Mouse (Mus musculus): ENCODE data around the gene Ficd. TPM values are rescaled to one million over a fixed set of nuclear protein-coding genes. Genes with fewer than 3 reads are reported as not detected.

Ficd gene
- 15.3 and 16.1 TPM in 2 replicates for polyA plus RNA-seq (2012; rRNA removed)

DNA sequence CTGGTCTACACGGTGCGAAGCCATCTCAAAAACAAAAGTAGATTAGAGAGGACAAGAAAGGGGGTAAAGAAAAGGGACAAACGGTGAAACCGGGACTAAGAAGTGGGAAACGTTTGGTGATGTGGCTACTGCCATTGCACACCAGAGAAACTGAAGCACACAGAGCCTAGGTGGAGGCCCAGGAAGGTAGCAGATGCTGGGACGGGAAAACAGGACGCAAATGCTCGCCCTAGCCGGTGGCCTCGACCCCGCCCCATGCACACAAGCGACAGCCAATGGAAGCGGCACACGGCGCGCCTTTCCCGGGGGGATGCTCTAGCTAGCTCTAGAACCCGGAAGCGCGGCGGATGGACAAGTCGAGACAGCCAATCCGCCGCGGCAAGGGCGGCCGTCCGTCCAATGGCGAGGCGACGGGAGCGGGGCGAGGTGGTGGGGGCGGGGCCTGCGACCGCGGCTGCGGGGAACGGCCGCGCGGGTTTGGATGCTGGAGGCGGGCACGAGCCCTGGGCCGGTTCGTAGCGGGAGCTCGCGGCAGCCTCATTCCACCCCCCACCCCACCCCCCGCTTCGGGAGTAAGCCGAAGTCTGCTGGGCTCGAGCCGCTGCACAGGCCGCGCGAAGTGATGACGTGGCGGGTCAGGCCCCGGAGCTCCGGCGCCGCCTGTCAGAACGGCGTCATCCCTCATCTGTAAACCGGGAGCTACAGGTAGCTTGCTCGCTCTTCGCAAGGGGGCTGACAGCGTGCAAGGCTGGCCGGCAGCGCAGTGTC lies at the start of gene Ficd:
Gene Ficd (plus strand): TSS at position 459 of the 768 bp plus-strand sequence.
- H3K4me3 ChIP-seq (replicated peaks; ENCODE audit: insufficient read depth, low read depth, low read length): peak within 1 kb of the TSS; percentile 85
- TF ChIP-seq CTCF (IDR thresholded peaks at IDR 0.05; ENCODE audit: borderline replicate concordance, insufficient read depth, low read depth, low read length) (no peak), POLR2A (IDR thresholded peaks at IDR 0.05; ENCODE audit: borderline replicate concordance, insufficient read depth, low read length) (peak; percentile 65)
- peak; percentile 94 to 96 for DNase-seq
- H3K27ac ChIP-seq (ENCODE audit: insufficient read depth, low read length): peak within 1 kb of the TSS; percentile 74
- H3K4me1 ChIP-seq (ENCODE audit: control insufficient read depth, insufficient read depth, low read length): peaks cover 19% of the 10 kb centered on the region
- H3K27me3 ChIP-seq (ENCODE audit: control insufficient read depth, insufficient read depth, low read length): no peaks in the 10 kb centered on the region
- WGBS: under 1% methylated on average over 71 of the region's 71 CpGs

DNA sequence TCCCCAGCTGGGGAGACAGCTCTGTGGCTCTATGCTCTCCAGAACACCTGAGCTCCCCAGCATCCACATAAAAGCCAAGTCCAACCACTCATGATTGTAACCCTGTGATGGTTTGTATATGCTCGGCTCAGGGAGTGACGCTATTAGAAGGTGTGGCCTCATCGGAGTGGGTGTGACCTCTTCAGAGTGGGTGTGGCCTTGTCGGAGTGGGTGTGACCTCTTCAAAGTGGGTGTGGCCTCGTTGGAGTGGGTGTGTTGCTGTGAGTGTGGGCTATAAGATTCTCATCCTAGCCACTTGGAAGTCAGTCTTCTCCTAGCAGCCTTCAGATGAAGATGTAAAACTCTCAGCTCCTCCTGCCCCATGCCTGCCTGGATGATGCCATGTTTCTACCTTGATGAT lies 48.1 kb upstream of the Ficd start:
- Histone ChIP-seq H3K4me1 (ENCODE audit: control insufficient read depth, insufficient read depth, low read length) (peaks cover 33% of the 10 kb centered on the region), H3K27ac (ENCODE audit: insufficient read depth, low read length) (no peak overlapping the region), H3K27me3 (ENCODE audit: control insufficient read depth, insufficient read depth, low read length) (no peaks in the 10 kb centered on the region), H3K4me3 (replicated peaks; ENCODE audit: insufficient read depth, low read depth, low read length) (no peak overlapping the region)
- WGBS: 91% methylated on average over 5 of the region's 5 CpGs
- no peak for DNase-seq
- TF ChIP-seq POLR2A (IDR thresholded peaks at IDR 0.05; ENCODE audit: borderline replicate concordance, insufficient read depth, low read length) (no peak), CTCF (IDR thresholded peaks at IDR 0.05; ENCODE audit: borderline replicate concordance, insufficient read depth, low read depth, low read length) (no peak)

DNA sequence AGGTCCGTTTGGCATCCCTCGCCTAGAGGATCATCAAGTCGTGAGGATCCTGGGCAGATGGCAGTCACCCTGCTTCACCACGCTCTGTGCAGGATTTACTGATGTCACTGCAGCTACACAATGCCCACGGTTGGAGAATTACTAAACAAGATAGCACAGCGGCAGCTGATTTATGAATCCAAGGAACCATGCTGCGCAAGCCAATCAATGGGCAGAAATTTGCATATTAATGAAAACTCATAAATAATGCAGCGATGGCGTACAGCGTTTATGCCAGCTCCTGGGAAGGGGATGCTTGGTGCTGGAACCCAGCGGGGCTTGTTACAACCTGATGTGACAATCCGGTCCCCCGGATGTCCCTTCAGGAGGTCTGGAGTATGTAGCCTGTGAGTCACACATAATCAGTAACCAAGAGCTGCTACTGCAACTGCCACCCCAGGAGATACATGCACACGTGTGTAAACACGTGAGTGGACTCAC lies 45.5 kb upstream of the Ficd start:
- DNase-seq: peak; percentile 55 to 61
- 15% methylated on average over 15 of the region's 15 CpGs for WGBS
- Histone ChIP-seq H3K27ac (ENCODE audit: insufficient read depth, low read length) (peak overlapping the region; percentile 71), H3K4me1 (ENCODE audit: control insufficient read depth, insufficient read depth, low read length) (peaks cover 26% of the 10 kb centered on the region), H3K4me3 (replicated peaks; ENCODE audit: insufficient read depth, low read depth, low read length) (no peak overlapping the region), H3K27me3 (ENCODE audit: control insufficient read depth, insufficient read depth, low read length) (no peaks in the 10 kb centered on the region)
- TF ChIP-seq POLR2A (IDR thresholded peaks at IDR 0.05; ENCODE audit: borderline replicate concordance, insufficient read depth, low read length) (0 out of 2 replicates have a peak, but pooled peaks have one; percentile 20), CTCF (IDR thresholded peaks at IDR 0.05; ENCODE audit: borderline replicate concordance, insufficient read depth, low read depth, low read length) (no peak)

DNA sequence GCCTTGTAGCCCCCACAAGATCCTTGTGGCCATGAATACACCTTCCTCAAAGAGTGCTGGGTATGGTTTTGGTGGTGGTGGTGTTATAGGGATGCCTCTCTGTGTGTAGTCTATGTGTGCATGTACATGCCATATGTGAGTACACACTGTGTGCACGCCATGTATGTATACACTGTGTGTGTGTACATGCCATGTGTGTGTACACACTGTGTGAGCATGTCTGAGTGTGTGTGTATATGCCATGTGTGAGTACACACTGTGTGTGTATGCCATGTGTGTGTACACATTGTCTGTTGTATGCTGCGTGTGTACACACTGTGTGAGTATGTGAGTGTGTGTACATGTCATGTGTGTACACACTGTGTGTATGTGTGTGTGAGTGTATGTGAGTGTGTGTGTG lies 44.7 kb upstream of the Ficd start:
- Histone ChIP-seq H3K4me1 (ENCODE audit: control insufficient read depth, insufficient read depth, low read length) (peaks cover 23% of the 10 kb centered on the region), H3K4me3 (replicated peaks; ENCODE audit: insufficient read depth, low read depth, low read length) (no peak overlapping the region), H3K27me3 (ENCODE audit: control insufficient read depth, insufficient read depth, low read length) (no peaks in the 10 kb centered on the region), H3K27ac (ENCODE audit: insufficient read depth, low read length) (peak overlapping the region; percentile 71; the same call in 1 of the 2 replicates)
- no peak for TF ChIP-seq CTCF (IDR thresholded peaks at IDR 0.05; ENCODE audit: borderline replicate concordance, insufficient read depth, low read depth, low read length)
- TF ChIP-seq POLR2A (IDR thresholded peaks at IDR 0.05; ENCODE audit: borderline replicate concordance, insufficient read depth, low read length): no peak
- 98% methylated on average over 2 of the region's 2 CpGs for WGBS
- DNase-seq: no peak

DNA sequence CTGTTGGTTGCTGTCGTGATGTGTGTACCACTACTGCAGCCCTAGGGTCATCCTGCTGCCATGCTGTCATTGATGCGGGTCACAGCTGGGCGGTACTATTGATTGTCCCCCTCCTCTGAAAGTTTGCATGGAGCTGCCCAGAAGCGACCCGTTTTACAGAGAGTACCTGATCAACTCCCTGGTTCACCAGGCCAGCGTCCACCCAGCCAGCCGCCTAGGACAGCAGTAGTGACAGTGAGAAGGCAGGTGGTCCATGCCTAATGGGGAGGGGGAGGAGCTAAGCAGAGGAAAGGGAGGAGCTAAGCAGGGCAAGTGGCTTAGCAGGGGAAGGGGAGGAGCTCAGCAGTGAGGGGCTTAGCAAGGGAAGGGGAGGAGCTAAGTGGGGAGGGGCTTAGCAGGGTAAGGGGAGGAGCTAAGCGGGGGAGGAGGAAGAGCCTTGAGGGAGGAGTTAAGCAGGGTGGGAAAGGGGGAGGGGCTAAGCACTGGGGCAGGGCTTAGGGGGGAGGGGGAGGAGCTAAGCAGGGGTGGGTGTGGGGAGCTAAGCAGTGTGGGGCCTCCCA lies 42.3 kb upstream of the Ficd start:
- Histone ChIP-seq H3K27ac (ENCODE audit: insufficient read depth, low read length) (no peak overlapping the region), H3K4me3 (replicated peaks; ENCODE audit: insufficient read depth, low read depth, low read length) (no peak overlapping the region), H3K27me3 (ENCODE audit: control insufficient read depth, insufficient read depth, low read length) (no peaks in the 10 kb centered on the region), H3K4me1 (ENCODE audit: control insufficient read depth, insufficient read depth, low read length) (peaks cover 19% of the 10 kb centered on the region)
- TF ChIP-seq POLR2A (IDR thresholded peaks at IDR 0.05; ENCODE audit: borderline replicate concordance, insufficient read depth, low read length) (no peak), CTCF (IDR thresholded peaks at IDR 0.05; ENCODE audit: borderline replicate concordance, insufficient read depth, low read depth, low read length) (no peak)
- 93% methylated on average over 8 of the region's 8 CpGs for whole genome bisulfite sequencing
- DNase-seq: no peak

DNA sequence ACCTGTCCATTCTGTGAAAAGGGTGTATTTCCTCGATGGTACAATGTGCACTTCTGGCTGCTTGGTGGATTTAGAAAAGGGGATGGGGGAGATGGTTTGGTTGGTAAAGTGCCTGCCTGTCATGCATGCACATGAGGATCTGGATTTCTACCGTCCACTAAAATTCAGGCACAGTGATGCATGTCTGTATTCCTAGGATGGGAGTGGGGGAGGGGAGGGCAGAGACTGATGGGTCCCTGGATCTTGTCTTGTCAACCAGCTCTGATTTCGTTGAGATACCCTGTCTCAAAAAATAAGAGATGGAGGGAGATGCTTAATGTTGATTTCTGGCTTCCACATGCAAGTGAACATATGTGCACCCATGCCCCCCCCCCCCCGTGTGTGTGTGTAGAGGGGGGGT lies 41.6 kb upstream of the Ficd start:
- no peak for DNase-seq
- Histone ChIP-seq H3K4me1 (ENCODE audit: control insufficient read depth, insufficient read depth, low read length) (peaks cover 18% of the 10 kb centered on the region), H3K4me3 (replicated peaks; ENCODE audit: insufficient read depth, low read depth, low read length) (no peak overlapping the region), H3K27ac (ENCODE audit: insufficient read depth, low read length) (no peak overlapping the region), H3K27me3 (ENCODE audit: control insufficient read depth, insufficient read depth, low read length) (no peaks in the 10 kb centered on the region)
- 50% methylated on average over 4 of the region's 4 CpGs for WGBS
- TF ChIP-seq POLR2A (IDR thresholded peaks at IDR 0.05; ENCODE audit: borderline replicate concordance, insufficient read depth, low read length): no peak
- TF ChIP-seq CTCF (IDR thresholded peaks at IDR 0.05; ENCODE audit: borderline replicate concordance, insufficient read depth, low read depth, low read length): no peak

DNA sequence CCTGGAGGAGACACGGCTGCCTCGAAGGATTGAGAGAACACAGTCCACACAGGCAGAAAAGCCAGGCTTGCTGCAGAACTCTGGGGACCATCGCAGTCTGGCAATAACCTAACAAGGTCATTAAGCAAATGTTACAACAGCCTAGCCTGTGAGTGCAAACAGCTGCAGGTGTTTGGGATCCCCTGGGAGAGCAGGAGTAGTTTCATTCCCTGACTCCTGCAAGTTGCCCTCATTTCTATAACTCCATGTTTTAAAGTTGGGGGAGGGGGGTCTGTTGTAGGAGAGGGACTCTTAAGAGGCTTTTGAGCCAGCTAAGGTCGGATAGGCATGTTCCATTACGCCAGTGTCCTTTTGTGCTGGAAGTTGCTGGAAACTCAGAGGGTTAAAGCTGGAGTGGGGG lies 41.2 kb upstream of the Ficd start:
- WGBS: 42% methylated on average over 5 of the region's 5 CpGs
- no peak for DNase-seq
- Histone ChIP-seq H3K4me3 (replicated peaks; ENCODE audit: insufficient read depth, low read depth, low read length) (no peak overlapping the region), H3K27ac (ENCODE audit: insufficient read depth, low read length) (no peak overlapping the region), H3K4me1 (ENCODE audit: control insufficient read depth, insufficient read depth, low read length) (peaks cover 18% of the 10 kb centered on the region), H3K27me3 (ENCODE audit: control insufficient read depth, insufficient read depth, low read length) (no peaks in the 10 kb centered on the region)
- TF ChIP-seq CTCF (IDR thresholded peaks at IDR 0.05; ENCODE audit: borderline replicate concordance, insufficient read depth, low read depth, low read length) (no peak), POLR2A (IDR thresholded peaks at IDR 0.05; ENCODE audit: borderline replicate concordance, insufficient read depth, low read length) (no peak)
